Mouse (Mus musculus): ENCODE data around the gene Rgcc. TPM values are rescaled to one million over a fixed set of nuclear protein-coding genes. Genes with fewer than 3 reads are reported as not detected.

Gene Rgcc
- polyA plus RNA-seq, 1 experiment from 2014 or later = 21.4 TPM

GRCm38 (mm10) chr14:79244571-79244970, 56.9 kb downstream of the Rgcc start:
- Histone ChIP-seq H3K36me3 (replicated peaks) (no peaks in the 10 kb centered on the region), H3K27me3 (replicated peaks) (no peaks in the 10 kb centered on the region), H3K4me1 (peaks cover 10% of the 10 kb centered on the region; the same call in 1 of the 2 replicates), H3K9ac (no peak overlapping the region), H3K4me3 (no peak overlapping the region), H3K9me3 (no peaks in the 10 kb centered on the region), H3K27ac (peak overlapping the region; percentile 28), H3K4me2 (no peak overlapping the region)
- peak; percentile 84 for ATAC-seq (replicated peaks)
- 58% methylated on average over 3 of the region's 3 CpGs for whole genome bisulfite sequencing

GRCm38 (mm10) chr14:79243038-79243883, 58.2 kb downstream of the Rgcc start:
- 80% methylated on average over 12 of the region's 12 CpGs for WGBS
- no peak overlapping the region for H3K4me3 ChIP-seq
- H3K36me3 ChIP-seq (replicated peaks) = no peaks in the 10 kb centered on the region
- no peak overlapping the region for H3K4me2 ChIP-seq
- no peaks in the 10 kb centered on the region for H3K27me3 ChIP-seq (replicated peaks)
- peaks cover 10% of the 10 kb centered on the region; the same call in 1 of the 2 replicates for H3K4me1 ChIP-seq
- H3K27ac ChIP-seq = no peak overlapping the region
- H3K9ac ChIP-seq = no peak overlapping the region
- H3K9me3 ChIP-seq = no peaks in the 10 kb centered on the region
- ATAC-seq (replicated peaks) = no peak

GRCm38 (mm10) chr14:79242386-79242720, 59.1 kb downstream of the Rgcc start:
- peaks cover 8% of the 10 kb centered on the region; the same call in 1 of the 2 replicates for H3K4me1 ChIP-seq
- H3K4me2 ChIP-seq = no peak overlapping the region
- H3K9ac ChIP-seq = no peak overlapping the region
- no peaks in the 10 kb centered on the region for H3K27me3 ChIP-seq (replicated peaks)
- H3K27ac ChIP-seq = no peak overlapping the region
- no peak for ATAC-seq (replicated peaks)
- H3K36me3 ChIP-seq (replicated peaks) = no peaks in the 10 kb centered on the region
- H3K4me3 ChIP-seq = no peak overlapping the region
- no peaks in the 10 kb centered on the region for H3K9me3 ChIP-seq

GRCm38 (mm10) chr14:79241656-79242385, 59.6 kb downstream of the Rgcc start:
- Histone ChIP-seq H3K9me3 (no peaks in the 10 kb centered on the region), H3K9ac (no peak overlapping the region), H3K36me3 (replicated peaks) (no peaks in the 10 kb centered on the region), H3K27ac (no peak overlapping the region), H3K4me1 (peaks cover 8% of the 10 kb centered on the region; the same call in 1 of the 2 replicates), H3K27me3 (replicated peaks) (no peaks in the 10 kb centered on the region), H3K4me3 (no peak overlapping the region), H3K4me2 (no peak overlapping the region)
- ATAC-seq (replicated peaks) = no peak
- WGBS = 79% methylated on average over 6 of the region's 6 CpGs

- Histone ChIP-seq H3K27ac (no peak overlapping the region), H3K4me1 (peaks cover 8% of the 10 kb centered on the region; the same call in 1 of the 2 replicates), H3K36me3 (replicated peaks) (no peaks in the 10 kb centered on the region), H3K4me3 (no peak overlapping the region), H3K4me2 (no peak overlapping the region), H3K9me3 (no peaks in the 10 kb centered on the region), H3K9ac (no peak overlapping the region), H3K27me3 (replicated peaks) (no peaks in the 10 kb centered on the region)
- 89% methylated on average over 4 of the region's 4 CpGs for WGBS
- ATAC-seq (replicated peaks) = no peak
Observed at GRCm38 (mm10) chr14:79241057-79241570, 60.3 kb downstream of the Rgcc start.

- H3K9ac ChIP-seq = no peak overlapping the region
- no peaks in the 10 kb centered on the region for H3K9me3 ChIP-seq
- no peak overlapping the region for H3K4me3 ChIP-seq
- ATAC-seq (replicated peaks) = no peak
- H3K4me2 ChIP-seq = no peak overlapping the region
- H3K36me3 ChIP-seq (replicated peaks) = no peaks in the 10 kb centered on the region
- WGBS = 92% methylated on average over 12 of the region's 12 CpGs
- peaks cover 2% of the 10 kb centered on the region; the same call in 1 of the 2 replicates for H3K4me1 ChIP-seq
- no peak overlapping the region for H3K27ac ChIP-seq
- H3K27me3 ChIP-seq (replicated peaks) = no peaks in the 10 kb centered on the region
Observed at GRCm38 (mm10) chr14:79239402-79239801, 62.0 kb downstream of the Rgcc start.

Other genes starting within 250 kb of the Rgcc start
- 0.06 TPM in 1 of 2 replicates, not detected in the other for gene Zfp957, start 54.3 kb downstream of the Rgcc start, polyA plus RNA-seq (2015; fragmentation: Nextera tagmentation; extraction: Ambion mirVana)
- gene Naa16, start 89.1 kb upstream of the Rgcc start, polyA plus RNA-seq (2015; fragmentation: Nextera tagmentation; extraction: Ambion mirVana) = 20.2 and 22.8 TPM in 2 replicates
- 10.8 and 11.2 TPM in 2 replicates for gene Mtrf1, start 96.1 kb upstream of the Rgcc start, polyA plus RNA-seq (2015; fragmentation: Nextera tagmentation; extraction: Ambion mirVana)
- 21.3 and 22.6 TPM in 2 replicates for gene Kbtbd7, start 124.9 kb upstream of the Rgcc start, polyA plus RNA-seq (2015; fragmentation: Nextera tagmentation; extraction: Ambion mirVana)
- 1.7 and 1.9 TPM in 2 replicates for gene Kbtbd6, start 150.2 kb upstream of the Rgcc start, polyA plus RNA-seq (2015; fragmentation: Nextera tagmentation; extraction: Ambion mirVana)
- 3.0 and 3.6 TPM in 2 replicates for gene Elf1, start 179.5 kb upstream of the Rgcc start, polyA plus RNA-seq (2015; fragmentation: Nextera tagmentation; extraction: Ambion mirVana)
- 42.7 and 43.4 TPM in 2 replicates for gene Wbp4, start 179.9 kb upstream of the Rgcc start, polyA plus RNA-seq (2015; fragmentation: Nextera tagmentation; extraction: Ambion mirVana)